Mouse (Mus musculus) thymus, postnatal 36 days (tissue): ENCODE data around the gene Gpr152.

Experiments
- DNase-seq, 2 experiments: peaks; one replicate each; pipeline ENCODE4 v3.0.0; 2022; ENCODE audit warnings: mixed read lengths in 2 of 2

Gene Gpr152

DNA sequence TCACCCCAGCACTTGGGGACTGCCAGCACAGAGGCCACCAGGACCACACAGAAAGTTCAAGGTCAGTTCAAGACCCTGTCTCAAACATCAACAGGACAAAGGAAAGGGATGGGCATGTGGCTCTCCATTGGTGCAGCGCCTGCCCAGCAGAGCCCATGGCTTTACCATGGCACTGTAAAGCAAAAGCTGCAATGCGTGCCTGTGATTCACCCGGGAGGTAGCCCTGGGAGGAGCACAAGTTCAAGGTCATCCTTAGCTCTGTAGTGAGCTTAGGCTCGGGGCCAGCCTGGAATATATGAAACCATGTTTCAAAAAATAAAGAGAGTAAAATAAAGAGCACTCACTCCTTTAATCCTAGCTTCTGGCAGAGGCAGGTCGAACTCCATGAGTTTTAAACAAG, 12.3 kb downstream of the Gpr152 start:
- DNase-seq = no peak

DNA sequence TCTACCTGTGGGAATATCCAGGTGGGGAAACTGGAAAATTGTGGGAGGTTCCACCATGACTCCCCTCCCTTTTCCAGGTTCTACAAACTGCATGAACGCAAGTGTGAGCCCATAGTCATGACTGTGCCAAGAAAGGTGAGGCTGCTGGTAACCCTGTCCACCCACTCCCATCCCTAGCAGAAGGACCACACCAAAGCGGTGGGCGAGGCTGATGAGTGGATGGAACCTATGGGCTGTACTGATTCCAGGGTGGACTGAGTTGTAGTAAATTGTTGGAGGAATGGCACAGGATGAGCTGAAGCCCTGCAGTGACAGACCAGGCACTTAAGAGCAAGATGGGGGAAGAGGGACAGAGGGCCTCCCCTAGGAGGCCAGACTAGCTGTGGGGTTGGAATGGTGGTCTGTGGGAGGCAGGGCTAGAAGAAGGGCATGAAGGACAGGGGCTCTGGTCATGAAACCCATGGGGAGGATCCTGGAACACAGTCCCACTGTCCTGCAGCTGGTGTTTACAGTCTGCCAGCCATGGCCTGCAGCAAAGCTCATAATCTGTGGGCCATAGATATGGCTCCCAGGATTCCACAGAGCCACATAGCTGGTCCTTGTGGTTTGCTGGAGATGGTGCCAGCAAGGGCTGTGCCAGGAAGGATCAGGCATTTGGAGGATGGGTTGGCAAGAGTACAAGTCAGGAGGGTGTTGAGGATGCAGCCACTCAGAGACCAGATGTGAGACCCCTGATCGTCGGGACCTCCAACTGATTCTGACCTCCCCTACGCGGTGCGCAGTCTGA, 13.1 kb downstream of the Gpr152 start:
- DNase-seq = no peak

DNA sequence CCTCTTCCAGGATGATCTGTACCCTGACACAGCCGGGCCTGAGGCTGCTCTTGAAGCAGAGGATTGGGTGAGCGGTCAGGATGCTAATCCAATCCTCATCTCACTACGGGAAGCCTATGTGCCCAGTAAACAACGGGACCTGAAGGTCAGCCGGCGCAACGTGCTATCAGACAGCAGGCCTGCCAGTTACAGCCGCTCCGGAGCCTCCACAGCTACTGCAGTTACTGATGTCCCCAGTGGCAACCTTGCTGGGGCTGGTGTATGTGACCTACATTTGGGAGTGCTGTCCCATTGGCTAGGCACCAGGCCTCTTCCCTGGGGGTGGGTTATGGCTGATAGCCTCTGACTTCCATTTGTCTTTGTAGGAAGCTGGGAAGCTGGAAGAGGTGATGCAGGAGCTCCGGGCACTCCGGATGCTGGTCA, 13.7 kb downstream of the Gpr152 start, which contains the start of gene Ptprcap:
Gene Ptprcap (plus strand): TSS at position 373 of the 423 bp plus-strand sequence.
- DNase-seq = no peak

DNA sequence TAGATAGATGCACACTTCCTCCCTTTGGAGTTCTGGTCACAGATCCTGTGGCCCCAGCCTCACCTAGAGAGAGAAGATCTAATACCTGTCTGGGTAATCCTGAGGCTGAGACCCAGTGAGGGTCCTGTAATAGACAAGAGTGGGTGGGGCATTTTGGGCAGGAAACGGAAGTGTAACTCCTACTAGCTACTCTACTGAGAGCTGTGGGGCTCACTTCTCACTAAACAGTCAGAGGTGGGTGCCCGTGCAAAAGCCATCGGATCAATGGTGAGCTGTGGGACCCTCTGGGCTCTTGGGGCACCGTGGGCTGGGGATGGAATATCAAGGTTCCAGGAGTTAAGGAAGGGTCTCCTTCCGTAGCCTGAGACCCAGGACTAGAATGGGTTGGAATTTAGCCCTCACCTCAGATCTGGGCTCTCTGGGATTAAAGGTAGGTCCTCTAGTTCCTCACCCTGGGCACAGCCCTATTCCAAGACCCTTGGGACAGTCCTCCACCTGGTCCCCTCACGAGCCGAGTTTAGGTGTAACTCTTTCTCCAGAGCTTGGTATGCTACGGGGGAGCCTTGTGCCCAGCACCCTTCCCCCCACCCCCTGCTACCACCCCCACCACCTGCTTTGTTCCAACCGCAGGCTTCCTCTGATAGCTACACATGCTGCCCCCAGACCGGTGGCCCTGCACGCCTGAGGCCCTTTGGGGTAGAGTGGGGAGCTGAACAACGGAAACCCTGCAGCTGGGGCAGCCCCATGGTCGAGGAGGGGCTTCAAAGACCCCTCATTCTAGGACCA, 15.0 kb downstream of the Gpr152 start:
- peak; percentile 83 to 89 for DNase-seq

DNA sequence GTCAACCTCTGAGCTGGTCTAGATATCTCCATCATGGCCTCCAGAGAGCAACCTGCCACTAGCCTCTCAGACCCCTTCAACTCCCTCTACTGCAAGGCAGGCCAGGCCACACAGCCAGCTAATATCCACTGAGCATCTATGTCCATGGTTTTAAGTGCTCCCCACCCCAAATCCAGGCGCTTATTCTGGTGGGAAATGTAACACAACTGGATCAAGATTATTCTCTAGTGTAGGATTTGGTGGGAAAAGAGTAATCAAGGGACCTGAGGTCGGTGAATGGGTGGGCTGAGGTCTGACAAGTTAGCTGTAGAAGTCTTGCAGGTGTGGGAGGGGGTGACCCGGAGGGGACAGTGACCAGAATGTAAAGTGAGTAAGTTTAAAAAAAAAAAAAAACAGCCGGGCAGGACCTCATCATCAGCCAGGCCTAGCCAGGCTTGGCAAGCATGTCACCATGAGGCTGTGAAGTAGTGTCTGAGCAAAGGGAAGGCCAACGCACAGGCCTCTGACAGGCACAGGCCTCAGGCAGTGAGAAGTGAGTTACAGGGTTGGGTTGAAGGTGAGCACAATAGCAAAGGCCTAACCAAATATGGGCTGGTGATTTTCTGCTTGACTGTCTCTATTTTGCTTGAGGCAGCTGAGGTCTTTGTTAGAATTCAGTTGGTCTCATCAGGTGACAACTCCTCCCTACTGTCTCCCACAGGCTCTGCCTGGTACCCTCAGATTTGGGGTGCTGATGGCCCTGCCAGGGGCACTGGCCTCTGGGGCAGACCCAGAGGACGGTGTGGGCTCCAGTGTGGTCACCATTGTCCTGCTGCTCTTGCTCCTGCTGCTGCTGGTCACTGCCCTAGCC, 15.9 kb downstream of the Gpr152 start:
- DNase-seq = peak; percentile 43 to 52

DNA sequence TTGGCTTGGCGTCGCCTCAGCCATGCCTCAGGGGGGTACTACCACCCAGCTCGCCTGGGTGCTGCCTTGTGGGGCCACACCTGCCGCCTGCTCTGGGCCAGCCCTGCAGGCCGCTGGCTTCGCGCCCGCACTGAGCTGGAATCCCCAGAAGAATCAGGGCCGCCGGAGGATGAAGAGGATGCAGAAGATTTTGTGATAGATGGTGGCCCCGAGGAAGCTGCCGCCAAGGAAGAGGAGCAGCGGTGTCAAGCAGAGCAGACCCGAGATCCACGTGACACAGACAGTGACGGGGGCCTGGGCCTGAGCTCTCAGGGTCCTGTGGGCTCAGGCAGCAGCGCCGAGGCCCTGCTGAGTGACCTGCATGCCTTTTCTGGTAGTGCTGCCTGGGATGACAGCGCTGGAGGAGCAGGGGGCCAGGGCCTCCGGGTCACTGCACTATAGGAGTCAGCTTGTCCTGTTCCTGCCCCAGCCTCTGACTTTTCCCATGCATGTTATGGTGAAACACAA, 16.5 kb downstream of the Gpr152 start:
- peak; percentile 39 to 63 for DNase-seq

DNA sequence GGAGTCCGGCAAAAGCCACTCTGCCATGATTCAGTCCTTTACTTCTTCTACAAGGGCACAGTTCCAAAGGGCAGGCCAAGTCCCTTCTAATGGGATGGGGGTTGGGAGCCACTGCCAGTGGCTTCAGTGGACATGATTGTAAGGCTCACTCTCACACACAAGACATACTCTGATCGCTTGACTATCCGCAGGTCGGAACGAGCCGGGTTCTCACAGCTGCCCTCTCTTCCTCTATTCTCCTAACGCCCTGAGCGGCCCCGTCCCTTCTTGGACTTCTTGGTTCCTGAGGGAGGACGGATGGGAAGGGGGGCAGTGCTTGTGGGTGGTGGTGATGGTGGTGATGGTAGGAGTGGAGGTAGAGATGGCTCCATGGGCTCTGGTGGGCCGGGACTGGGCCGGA, 17.2 kb downstream of the Gpr152 start:
- no peak for DNase-seq

DNA sequence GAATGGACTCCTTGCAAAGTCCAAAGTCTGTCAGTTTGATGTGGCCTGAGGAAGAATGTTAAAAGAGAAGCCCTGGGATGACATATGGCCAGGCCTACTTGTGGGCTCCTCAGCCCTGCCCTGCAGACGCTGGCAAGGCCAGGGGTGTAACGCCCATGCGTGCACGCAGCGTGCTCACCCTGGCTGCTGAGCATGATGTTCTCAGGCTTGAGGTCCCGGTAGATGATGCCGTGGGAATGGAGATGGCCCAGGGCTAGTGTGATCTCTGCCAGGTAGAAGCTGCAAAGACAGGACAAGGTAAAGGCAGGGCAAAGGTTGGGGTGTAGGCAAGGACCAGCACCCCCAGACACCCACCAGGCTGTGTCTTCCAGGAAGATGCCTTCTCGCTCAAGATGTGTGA, 19.5 kb downstream of the Gpr152 start:
- DNase-seq = no peak

DNA sequence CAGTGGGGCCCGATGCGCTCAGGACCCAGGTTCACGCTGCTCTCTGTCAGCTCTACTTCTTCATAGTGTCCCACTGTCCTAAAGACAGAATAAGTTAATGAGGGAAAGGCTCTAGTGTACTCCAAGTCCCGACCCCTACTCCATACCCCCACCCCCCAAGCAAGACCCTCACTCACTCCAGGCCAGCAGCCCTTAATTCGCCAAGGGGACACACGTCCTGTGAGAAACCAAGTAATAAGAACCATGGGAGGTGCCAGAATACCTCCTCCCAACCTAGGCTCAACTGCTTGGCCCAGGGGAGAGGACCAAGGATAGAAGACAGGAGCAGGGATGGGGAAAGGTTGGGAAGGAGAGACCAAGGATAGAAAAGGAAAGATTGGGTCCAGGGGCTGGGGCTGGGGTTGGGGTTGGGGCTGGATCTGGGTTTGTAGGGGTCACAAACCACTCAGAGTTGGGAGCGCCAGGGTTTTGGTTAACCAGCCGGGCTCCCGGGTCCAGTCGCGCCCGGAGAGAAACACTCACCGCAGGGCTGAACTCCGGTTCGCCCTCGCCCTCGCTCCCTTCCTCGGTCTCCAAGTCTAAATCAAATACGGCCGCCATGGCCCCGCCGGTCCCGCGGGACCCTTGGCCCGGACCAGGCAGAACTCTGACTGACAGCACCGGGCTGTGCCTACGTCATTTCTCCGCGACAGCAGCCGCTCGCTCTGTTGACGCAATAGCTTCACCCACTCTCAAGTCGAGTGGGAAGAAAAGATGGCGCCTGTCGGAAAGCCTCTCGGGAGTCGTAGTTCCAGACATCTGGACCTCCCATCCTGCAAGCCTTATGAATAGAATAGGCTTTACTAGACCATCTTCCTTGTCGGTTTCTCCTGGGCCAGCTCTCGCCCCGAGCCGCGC, 23.3 kb downstream of the Gpr152 start, which contains the start of gene Rps6kb2:
Gene Rps6kb2 (minus strand): TSS at position 709 of the 897 bp plus-strand sequence.
- DNase-seq = peak; percentile 91 to 92

DNA sequence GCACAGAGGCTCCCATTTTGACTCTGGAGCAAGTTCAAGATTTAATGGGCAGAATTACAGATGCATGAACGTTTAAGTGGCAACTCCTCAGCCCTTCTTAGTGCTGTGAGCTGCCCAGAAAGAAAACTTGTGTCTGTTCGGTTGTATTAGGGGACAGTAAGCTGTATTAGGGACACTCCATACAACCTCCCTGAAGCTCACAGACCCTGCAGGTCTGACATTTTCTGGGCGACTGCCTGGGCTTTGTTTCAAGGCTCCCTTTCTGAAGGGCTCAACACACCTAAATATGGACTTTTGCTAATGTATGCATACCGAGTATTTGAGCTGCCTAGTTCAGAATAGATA, 23.9 kb downstream of the Gpr152 start:
- DNase-seq = no peak

DNA sequence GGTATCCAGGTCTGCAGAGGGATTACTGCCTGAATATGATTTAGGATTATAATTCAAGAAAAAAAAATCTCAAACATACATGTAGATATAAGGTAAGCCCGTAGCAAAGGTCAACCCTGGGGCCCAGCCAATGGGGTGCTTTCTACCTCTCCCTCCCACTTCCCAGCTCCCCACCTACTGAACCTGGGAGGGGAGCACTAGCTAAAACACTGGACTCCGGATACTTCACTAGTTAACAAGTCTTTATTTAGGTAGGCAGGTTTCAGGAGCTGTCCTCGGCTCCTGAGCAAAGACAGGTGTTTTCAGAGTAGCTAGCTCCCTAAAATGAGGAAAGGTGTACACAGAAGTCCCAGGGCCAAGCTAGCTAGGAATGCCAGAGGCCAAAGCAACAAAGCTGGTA, 24.5 kb downstream of the Gpr152 start:
- DNase-seq = no peak

DNA sequence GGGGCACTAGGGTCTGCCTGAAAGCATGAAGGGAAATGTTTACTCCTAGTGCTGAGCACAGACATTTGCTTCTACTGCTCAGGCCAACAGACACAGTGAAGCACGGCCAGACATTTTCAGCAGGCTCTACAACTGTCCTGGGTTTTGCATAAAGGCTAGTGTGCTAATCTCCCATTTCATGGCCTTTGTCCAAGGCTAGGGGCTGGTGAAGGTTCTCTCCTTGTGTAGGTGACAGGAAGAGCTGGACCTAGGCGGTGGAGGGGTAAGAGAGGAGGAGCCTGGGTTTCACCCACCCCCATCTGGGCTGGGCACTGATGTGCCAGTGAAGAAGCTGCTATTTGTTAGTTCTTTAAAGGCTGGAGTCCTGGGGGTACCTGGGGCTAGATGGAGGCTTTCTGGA, 25.1 kb downstream of the Gpr152 start:
- no peak for DNase-seq

DNA sequence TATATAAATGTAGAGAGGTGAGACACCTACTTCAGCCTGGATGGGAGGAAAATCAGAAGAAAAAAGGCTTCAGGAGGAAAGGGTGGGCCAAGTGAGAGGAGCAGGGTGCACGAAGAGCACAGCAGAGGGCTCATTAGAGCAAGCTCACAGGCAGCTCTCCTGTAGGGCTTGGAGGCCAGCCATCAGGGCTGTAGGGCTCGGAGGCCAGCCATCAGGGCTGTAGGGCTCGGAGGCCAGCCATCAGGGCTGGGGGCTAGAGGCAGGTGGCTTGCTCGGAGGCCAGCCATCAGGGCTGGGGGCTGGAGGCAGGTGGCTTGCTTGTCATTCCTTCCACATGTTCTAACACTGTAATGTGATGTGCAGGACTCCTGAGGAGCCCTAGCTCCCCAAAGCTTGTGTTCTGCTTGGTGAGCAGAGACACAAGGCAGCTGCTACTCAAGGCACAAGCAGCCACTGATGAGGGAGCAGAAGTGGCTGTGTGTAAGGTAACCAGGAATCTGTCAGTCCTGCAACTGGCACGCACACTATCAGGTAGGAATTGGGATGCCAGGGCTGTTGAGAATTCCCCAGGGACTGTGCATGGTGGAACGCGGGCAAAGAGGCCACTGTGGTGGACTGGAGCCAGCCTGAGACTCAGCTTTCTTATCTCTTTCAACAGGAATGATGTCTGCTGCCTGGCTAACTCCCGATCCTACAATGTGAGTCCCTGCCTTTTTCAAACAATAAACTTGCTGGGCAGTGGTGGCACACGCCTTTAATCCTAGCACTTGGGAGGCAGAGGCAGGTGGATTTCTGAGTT, 27.3 kb downstream of the Gpr152 start:
- no peak for DNase-seq

DNA sequence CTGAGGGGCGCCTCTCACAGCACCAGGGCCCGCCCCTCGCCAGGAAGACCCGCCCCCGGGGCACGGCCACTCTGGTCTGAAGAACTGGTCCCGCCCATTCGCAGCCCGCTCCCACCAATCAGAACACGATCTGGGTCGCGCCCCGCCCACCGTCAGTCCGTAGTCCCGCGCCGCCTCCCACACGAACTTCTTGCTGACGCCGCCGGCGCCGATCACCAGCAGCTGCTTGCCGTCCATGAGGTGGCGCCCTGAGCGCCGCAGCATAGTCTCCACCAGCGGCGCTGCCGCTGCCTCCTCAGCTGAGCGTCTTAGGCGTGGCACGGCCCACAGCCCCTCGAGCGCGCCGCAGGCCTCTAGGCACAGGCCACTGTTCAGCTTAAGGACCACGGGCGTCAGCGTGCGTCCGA, 29.8 kb downstream of the Gpr152 start:
- DNase-seq = peak; percentile 99 to 100

DNA sequence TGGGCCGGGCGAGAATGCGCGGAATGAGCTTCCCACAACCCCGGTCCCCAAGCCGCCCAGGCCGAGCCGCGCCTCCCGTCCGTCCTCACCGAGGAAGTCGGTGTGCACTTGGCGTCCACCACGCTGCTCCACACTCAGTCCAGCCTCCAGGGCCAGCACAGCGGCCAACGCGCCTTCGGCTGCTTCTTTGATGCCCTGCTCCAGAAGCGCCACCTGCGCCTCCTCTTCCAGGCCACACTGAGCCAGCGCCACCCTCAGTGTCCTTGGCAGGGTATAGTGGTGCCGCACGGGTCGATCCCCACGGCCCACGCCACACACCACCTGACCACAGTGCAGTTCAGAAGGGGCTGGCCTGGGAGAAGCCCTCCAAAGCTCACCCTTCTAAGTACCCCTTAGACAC, 30.2 kb downstream of the Gpr152 start:
- no peak for DNase-seq

DNA sequence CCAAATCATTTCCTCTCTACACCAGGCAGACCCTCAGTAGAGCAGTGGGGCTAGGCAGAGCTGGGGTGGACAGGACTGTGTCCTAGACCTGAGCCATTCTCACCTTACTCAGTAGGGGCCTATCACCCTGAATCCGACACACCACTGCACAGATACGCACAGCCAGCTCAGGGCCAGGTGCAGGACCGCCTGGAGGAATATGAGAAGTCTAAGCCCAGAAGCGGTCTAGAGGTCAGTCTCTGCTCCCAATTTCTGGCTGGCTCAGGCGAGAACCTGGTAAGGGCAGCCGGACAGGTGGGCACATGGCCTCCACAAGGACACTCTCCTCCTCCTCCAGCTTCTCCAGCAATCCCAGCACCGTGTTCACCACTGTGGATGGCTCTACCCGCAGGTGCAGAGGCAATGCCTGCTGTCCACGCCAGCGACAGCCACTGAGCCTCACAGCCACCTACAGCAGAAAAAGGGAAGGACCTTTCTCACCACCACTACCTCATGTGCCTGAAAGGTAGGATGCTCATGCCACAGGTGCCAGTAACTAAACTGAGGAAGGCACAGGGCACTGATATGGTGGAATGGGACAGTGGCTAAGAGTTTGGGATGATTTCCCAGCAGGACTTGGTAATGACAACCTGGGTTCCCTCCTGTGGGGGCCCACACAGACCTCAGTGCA, 31.3 kb downstream of the Gpr152 start:
- no peak for DNase-seq

DNA sequence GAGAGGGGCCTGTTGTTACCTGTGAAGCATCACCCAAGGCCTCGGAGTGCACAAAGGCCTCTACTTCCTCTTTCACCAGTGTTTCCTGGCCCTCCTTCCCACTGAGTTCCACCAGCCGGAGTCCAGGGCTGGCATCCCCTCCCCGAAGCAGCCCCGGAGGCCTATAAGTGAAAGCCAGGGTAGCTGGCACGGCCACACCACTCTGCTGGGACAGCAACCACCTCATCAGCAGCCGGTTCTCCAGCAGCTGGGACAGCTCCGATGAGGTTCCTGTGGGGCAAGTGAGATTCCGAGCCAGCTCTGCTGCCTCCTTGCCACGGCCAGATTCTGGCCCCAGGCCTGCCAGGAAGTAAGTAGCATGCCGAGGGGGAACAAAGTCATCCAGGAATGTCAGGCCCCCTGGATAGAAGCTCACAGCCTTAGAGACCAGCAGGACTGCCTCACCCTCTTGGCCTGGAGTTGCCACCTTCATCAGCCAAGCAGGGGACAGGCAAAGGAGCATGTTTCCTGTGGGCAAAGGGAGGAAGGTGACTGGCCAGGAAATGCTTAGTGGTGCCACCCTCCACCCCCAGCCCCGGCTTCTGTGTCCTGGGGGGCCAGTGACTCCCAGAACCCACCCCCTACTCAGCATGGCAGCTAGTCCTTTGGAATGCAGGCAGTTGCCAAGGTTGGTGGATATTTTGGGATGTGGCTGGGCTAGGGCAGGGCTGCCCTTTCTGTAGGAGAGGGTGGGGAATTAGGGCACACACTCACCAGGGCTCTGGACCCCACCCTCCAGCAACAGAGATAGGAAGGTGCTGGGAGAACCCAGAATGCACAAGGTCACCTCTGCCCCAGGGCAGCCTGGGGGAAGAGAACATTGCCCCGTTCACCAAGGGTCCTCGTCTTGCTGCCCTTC, 32.1 kb downstream of the Gpr152 start:
- no peak for DNase-seq

DNA sequence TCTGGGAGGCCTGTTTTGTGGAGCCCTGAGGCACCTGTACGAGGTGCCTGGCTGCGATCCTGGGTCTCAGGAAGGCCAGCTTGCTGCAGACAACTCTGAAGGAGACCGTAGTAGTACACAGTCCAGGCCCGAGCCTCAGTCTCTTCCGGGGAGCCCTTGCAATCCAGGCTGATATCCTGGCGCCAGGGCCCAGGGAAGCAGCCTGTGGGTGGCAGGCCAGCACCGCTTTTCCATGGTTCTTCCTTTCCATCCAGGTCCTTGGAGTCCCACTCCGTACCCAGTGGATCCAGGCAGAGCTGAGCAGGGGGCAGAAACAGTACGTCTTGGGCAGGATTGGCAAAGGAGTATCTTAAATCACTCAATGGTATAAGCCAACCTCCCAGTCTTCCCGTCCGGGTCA, 33.3 kb downstream of the Gpr152 start:
- no peak for DNase-seq

DNA sequence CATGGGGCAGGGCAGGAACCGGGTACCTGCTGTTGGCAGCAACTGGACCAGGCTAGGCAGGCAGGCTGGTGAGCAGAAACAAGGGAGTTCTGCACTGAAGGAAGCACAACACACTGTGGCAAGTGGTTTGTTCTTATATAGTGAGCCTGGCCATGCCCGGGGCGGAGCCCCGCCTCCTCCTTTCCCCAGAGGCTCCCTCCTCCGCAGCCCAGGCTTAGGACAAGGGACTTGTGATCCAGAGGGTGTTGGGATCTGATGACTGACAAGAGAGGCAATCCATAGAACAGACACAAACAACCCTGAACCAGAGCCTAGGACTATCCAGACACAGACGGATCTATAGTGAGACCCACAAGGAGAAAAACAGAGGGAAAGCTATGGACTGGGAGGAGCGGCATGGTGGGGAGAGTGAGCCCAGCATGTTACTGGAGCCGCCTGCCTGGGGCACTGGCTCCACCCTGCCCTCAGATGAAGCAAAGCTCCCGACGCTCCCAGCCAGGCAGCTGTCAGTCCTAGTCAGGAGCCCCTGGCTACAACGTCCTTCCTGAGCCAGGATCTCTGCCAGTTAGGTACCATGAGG, 35.9 kb downstream of the Gpr152 start, which contains the start of gene Carns1:
Gene Carns1 (minus strand): TSS at position 112 of the 580 bp plus-strand sequence.
- DNase-seq = peak in 1 of 2 experiments; percentile 14
